Mouse (Mus musculus): ENCODE measurements around the gene Vmn1r7.
A peak's percentile ranks its signal among the peaks of the same experiment; 100 is the strongest.
"Not testable (repeated sequence)": the region's sequence is repeated elsewhere in the genome, so short reads cannot be mapped to it uniquely, and the experiment has no call there.

Gene Vmn1r7

GRCm38 (mm10) chr6:57025224-57025623, at the start of gene Vmn1r7:
Gene Vmn1r7, minus strand, starts transcription at chr6:57025324.
- DNase-seq (ENCODE audit: low spot score): not testable (repeated sequence)

DNA sequence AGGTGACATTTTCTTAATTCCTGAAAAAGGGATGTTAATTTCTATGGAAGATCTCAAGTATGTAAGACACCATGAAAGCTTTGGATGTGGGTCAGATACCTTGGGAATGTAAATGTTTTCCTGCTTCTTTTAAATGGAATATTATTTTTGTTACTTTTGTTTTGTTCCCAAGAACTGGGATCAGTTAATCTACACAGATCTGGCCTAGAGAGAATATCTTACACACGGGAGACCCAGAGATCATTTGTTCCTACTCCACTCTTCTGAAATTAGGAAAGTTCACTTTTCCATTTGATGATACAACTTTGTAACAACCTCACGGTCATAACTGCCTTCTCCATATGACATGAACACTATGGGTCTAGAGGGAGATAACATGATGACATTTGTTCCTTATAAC, 41.4 kb upstream of the Vmn1r7 start, which contains the start of gene Vmn1r9:
TSS of gene Vmn1r9 (plus strand) at position 301 of the 400 bp plus-strand sequence.
- DNase-seq (ENCODE audit: low spot score): no peak

- peak; percentile 6 for DNase-seq (ENCODE audit: low spot score)
Observed at GRCm38 (mm10) chr6:57063730-57064129, 38.6 kb upstream of the Vmn1r7 start.

DNA sequence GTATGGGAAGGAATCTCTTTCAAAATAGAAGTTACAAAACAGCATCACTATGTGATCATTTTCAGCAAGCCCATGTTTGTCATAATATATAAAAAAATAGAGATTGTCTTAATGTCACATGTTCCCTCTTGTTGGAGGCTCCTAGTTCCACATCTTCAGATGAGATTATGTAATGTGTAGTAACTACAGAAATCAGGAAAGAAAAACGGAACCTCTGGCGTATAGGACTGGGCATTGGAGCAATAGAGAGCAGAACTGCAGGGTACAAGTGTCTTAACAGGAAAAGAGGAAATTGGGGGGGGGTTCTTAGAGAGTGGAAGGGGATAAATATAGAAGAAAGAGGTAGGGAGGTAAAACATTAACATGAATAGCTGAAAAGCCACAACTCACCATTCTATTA, 9.6 kb upstream of the Vmn1r7 start:
- DNase-seq (ENCODE audit: low spot score): no peak

DNA sequence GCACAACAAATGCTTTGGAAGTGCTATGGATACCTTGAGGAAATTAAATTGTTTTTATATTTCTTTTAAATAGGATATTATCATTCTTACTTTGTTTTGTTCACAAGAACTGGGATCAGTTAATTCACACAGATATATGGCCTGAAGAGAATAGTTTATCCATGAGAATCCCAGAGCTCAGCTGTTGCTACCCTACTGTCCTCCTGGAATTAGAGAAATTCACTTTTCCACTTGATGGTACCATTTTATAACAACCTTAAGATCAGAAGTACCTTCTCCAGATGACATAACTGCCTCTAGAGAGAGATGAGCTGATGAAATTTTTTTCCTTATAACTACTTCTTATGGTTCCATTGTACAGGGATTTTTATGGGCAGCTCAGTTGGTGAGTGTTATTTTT, 6.9 kb upstream of the Vmn1r7 start, which contains the start of gene Vmn1r8:
TSS of gene Vmn1r8 (plus strand) at position 301 of the 400 bp plus-strand sequence.
- no peak for DNase-seq (ENCODE audit: low spot score)

- DNase-seq (ENCODE audit: low spot score): no peak
Observed at GRCm38 (mm10) chr6:56996943-56997342, 28.2 kb downstream of the Vmn1r7 start, which contains the start of gene Vmn1r6. Gene Vmn1r6, plus strand, starts transcription at chr6:56997243.

Measured in ovary, postnatal 14 days (tissue).